Mouse (Mus musculus) G1E (cell line): ENCODE data around the gene Fndc7. TPM values are rescaled to one million over a fixed set of nuclear protein-coding genes. Genes with fewer than 3 reads are reported as not detected.
"Not testable (repeated sequence)": the region's sequence is repeated elsewhere in the genome, so short reads cannot be mapped to it uniquely, and the experiment has no call there.

ENCODE experiments used
- ATAC-seq: 2 replicates; pipeline ENCODE4 v1.8.0; 2016; ENCODE audit warnings: mild to moderate bottlenecking; ENCODE audit not compliant: insufficient number of reproducible peaks, poor library complexity, low FRiP score, severe bottlenecking; ENCODE audit errors: extremely low read depth
- DNase-seq: peaks from one replicate; pipeline ENCODE4 v3.0.0; 2012; ENCODE audit warnings: low spot score
- H3K27me3 ChIP-seq: 2 replicates; pipeline ENCODE4 v1.6.1; 2012; ENCODE audit warnings: mild to moderate bottlenecking, low read length, inconsistent platforms; ENCODE audit not compliant: insufficient read depth
- H3K36me3 ChIP-seq: replicated peaks from 2 replicates; pipeline ENCODE3; 2012; ENCODE audit warnings: mild to moderate bottlenecking, inconsistent platforms
- H3K4me1 ChIP-seq: 2 replicates; pipeline ENCODE4 v1.6.1; 2012; ENCODE audit warnings: low read depth, low read length, inconsistent platforms, mixed read lengths; ENCODE audit not compliant: insufficient read depth
- H3K4me3 ChIP-seq: 2 replicates; pipeline ENCODE4 v1.5.1; 2012; ENCODE audit warnings: low read depth, mild to moderate bottlenecking, inconsistent platforms, low read length, moderate library complexity, mixed read lengths
- H3K9me3 ChIP-seq: replicated peaks from 2 replicates; pipeline ENCODE4 v1.6.1; 2012; ENCODE audit warnings: inconsistent platforms
- CTCF ChIP-seq: IDR thresholded peaks from 2 replicates; pipeline ENCODE4 v1.5.1; 2012; ENCODE audit warnings: low read depth, low read length, inconsistent platforms, mixed read lengths
- GATA1 ChIP-seq: IDR thresholded peaks from 2 replicates; pipeline ENCODE4 v1.6.1; 2012; ENCODE audit warnings: borderline replicate concordance, low read length, inconsistent platforms, mixed read lengths
- GATA2 ChIP-seq: IDR thresholded peaks from 2 replicates; pipeline ENCODE4 v1.6.1; 2012; ENCODE audit warnings: low read depth, low read length, inconsistent platforms, borderline replicate concordance
- POLR2AphosphoS5 ChIP-seq: IDR thresholded peaks from 2 replicates; pipeline ENCODE4 v1.6.1; 2012; ENCODE audit warnings: low read depth, low read length, inconsistent platforms; ENCODE audit not compliant: insufficient replicate concordance
- TAL1 ChIP-seq: conservative IDR thresholded peaks from 2 replicates; pipeline ENCODE4 v1.6.1; 2012; ENCODE audit warnings: low read depth, low read length, inconsistent platforms, mixed read lengths
- polyA plus RNA-seq: library from polyadenylated mRNA; stranded (reverse); fragments of >175 nt; gene quantifications from 2 replicates; pipeline ENCODE4 v1.2.3, GENCODE M21; 2012
- total RNA-seq, 2 experiments: library from RNA; stranded (forward) in 1 of 2; stranded (reverse) in 1 of 2; fragments of 200-1000 nt in 1 of 2; fragments of >200 nt in 1 of 2; fragmentation: Nextera tagmentation in 1 of 2; gene quantifications; 2 replicates each; pipeline ENCODE4 v1.2.3; 2014 to 2017

Gene Fndc7
- total and polyA plus RNA-seq, 3 experiments: 0.16 TPM; not detected in 2

GRCm38 (mm10) chr3:108884706-108885289, 5.0 kb downstream of the Fndc7 start:
- Histone ChIP-seq H3K4me3 (no peak overlapping the region), H3K4me1 (peaks cover 26% of the 10 kb centered on the region), H3K36me3 (no peaks in the 10 kb centered on the region), H3K27me3 (peaks cover 3% of the 10 kb centered on the region; the same call in 1 of the 2 replicates), H3K9me3 (no peaks in the 10 kb centered on the region)
- TF ChIP-seq POLR2AphosphoS5: no peak
- TF ChIP-seq TAL1: no peak
- no peak for TF ChIP-seq CTCF
- no peak for TF ChIP-seq GATA1
- TF ChIP-seq GATA2: no peak
- DNase-seq (no peak), ATAC-seq (no peak)

GRCm38 (mm10) chr3:108883067-108883466, 6.7 kb downstream of the Fndc7 start:
- H3K27me3 ChIP-seq: peaks cover 5% of the 10 kb centered on the region
- H3K4me3 ChIP-seq: no peak overlapping the region
- no peaks in the 10 kb centered on the region for H3K9me3 ChIP-seq
- no peak for ATAC-seq
- no peaks in the 10 kb centered on the region for H3K36me3 ChIP-seq
- TF ChIP-seq GATA2 (no peak), CTCF (no peak), GATA1 (no peak), POLR2AphosphoS5 (no peak), TAL1 (no peak)
- H3K4me1 ChIP-seq: peaks cover 26% of the 10 kb centered on the region
- no peak for DNase-seq

GRCm38 (mm10) chr3:108881873-108882272, 7.9 kb downstream of the Fndc7 start:
- not testable (repeated sequence) for H3K9me3 ChIP-seq, H3K27me3 ChIP-seq, ATAC-seq, DNase-seq, H3K4me3 ChIP-seq, H3K36me3 ChIP-seq
- H3K4me1 ChIP-seq: peaks cover 23% of the 10 kb centered on the region

- TF ChIP-seq GATA2 (no peak), GATA1 (no peak), TAL1 (no peak), CTCF (no peak), POLR2AphosphoS5 (no peak)
- ATAC-seq (no peak), DNase-seq (no peak)
- Histone ChIP-seq H3K4me3 (no peak overlapping the region), H3K27me3 (peaks cover 12% of the 10 kb centered on the region), H3K36me3 (no peaks in the 10 kb centered on the region), H3K4me1 (peaks cover 12% of the 10 kb centered on the region), H3K9me3 (no peaks in the 10 kb centered on the region)
Observed at GRCm38 (mm10) chr3:108880544-108881507, 9.0 kb downstream of the Fndc7 start.

GRCm38 (mm10) chr3:108879836-108880435, 9.9 kb downstream of the Fndc7 start:
- ATAC-seq (no peak), DNase-seq (no peak)
- H3K9me3 ChIP-seq: no peaks in the 10 kb centered on the region
- peaks cover 3% of the 10 kb centered on the region; the same call in 1 of the 2 replicates for H3K4me1 ChIP-seq
- TF ChIP-seq GATA2: no peak
- no peak for TF ChIP-seq POLR2AphosphoS5
- no peak for TF ChIP-seq CTCF
- TF ChIP-seq TAL1: no peak
- no peak for TF ChIP-seq GATA1
- peaks cover 12% of the 10 kb centered on the region for H3K27me3 ChIP-seq
- no peaks in the 10 kb centered on the region for H3K36me3 ChIP-seq
- no peak overlapping the region for H3K4me3 ChIP-seq

- Histone ChIP-seq H3K27me3 (peaks cover 15% of the 10 kb centered on the region), H3K4me1 (no peaks in the 10 kb centered on the region; the same call in 1 of the 2 replicates), H3K36me3 (no peaks in the 10 kb centered on the region), H3K9me3 (no peaks in the 10 kb centered on the region), H3K4me3 (no peak overlapping the region)
- DNase-seq (no peak), ATAC-seq (no peak)
- TF ChIP-seq POLR2AphosphoS5: no peak
- no peak for TF ChIP-seq GATA1
- no peak for TF ChIP-seq TAL1
- no peak for TF ChIP-seq GATA2
- TF ChIP-seq CTCF: no peak
Observed at GRCm38 (mm10) chr3:108879129-108879528, 10.7 kb downstream of the Fndc7 start.
